8 mouse cellular contexts compared by ENCODE assay signal in the genomic region with DNA sequence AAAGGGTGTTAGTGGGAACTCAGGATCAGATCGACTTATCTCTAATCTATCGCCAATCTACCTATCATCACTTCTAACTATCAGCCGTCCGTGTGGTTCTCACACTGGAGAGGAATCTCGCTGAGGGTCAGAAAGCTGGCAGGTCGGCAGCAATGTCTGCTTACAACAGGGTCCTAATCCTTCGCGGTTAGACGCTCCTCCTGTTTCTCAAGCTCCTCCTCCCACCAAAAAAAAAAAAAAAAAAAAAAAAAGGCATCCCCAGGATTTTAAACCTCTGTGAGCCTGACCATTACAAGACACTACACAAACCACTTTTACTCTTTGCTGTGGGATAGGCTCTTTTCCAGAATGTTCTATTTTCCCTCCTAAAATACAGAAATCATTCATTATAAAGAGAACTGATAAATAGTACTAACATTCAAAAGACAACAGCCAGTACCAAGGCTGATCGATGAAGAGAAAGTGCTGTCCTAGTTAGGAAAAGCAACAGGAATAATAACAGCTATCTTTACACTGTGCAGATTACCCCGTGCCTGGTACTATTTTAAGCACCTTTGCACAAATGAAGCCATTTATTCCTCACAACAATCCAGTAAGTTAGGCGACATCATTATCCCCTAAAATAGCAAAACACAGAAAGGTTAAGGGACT. TPM values are rescaled to one million over a fixed set of nuclear protein-coding genes. Genes with fewer than 3 reads are reported as not detected.
DNase-seq lines count a peak whose midpoint lies in the region; ATAC-seq and TF ChIP-seq lines count a peak whose summit lies in the region.

No protein-coding gene starts in this region.

- no peak for TF ChIP-seq POLR2A in MEL (IDR thresholded peaks at IDR 0.05; ENCODE audit: control insufficient read depth in 1 of 2, insufficient read depth in 1 of 2, low read depth in 1 of 2, low read length in 2 of 2, poor library complexity in 1 of 2)

- H3K36me3 ChIP-seq in heart, embryonic 12.5 days: peaks cover 19% of the 10 kb centered on the region
- peaks cover 1 to 10% of the 10 kb centered on the region in 2 experiments; a peak in 3 of 4 replicates for H3K36me3 ChIP-seq in MEL (ENCODE audit: control insufficient read depth in 1 of 2, insufficient read depth in 2 of 2, low read length in 2 of 2)
- H3K36me3 ChIP-seq in forebrain, embryonic 15.5 days: peaks cover 11% of the 10 kb centered on the region
- H3K36me3 ChIP-seq in liver, embryonic 15.5 days (replicated peaks): peaks cover 24% of the 10 kb centered on the region

- no peaks in the 10 kb centered on the region for H3K27me3 ChIP-seq in heart, embryonic 12.5 days (replicated peaks)
- no peaks in the 10 kb centered on the region; a peak in 1 of 4 replicates for H3K27me3 ChIP-seq in MEL (ENCODE audit: control insufficient read depth in 1 of 2, insufficient read depth in 2 of 2, low read length in 2 of 2)
- H3K27me3 ChIP-seq in forebrain, embryonic 15.5 days: no peaks in the 10 kb centered on the region
- H3K27me3 ChIP-seq in liver, embryonic 15.5 days: no peaks in the 10 kb centered on the region

- no peak for DNase-seq in heart, postnatal 14 days
- DNase-seq in MEL (ENCODE audit: low read depth, low spot score): no peak
- no peak for DNase-seq in thymus, postnatal 25 days
- no peak for DNase-seq in left cerebral cortex, adult 8-10 months (ENCODE audit: low spot score in 2 of 2)
- no peak for DNase-seq in thymus, postnatal 10 days (ENCODE audit: low spot score in 2 of 2)

- H3K4me2 ChIP-seq in heart, embryonic 12.5 days: peak overlapping the region; percentile 74
- H3K4me2 ChIP-seq in forebrain, embryonic 15.5 days (replicated peaks): peak overlapping the region; percentile 67
- H3K4me2 ChIP-seq in liver, embryonic 15.5 days: peak overlapping the region; percentile 74

- peak; percentile 30 for ATAC-seq in heart, embryonic 12.5 days (ENCODE audit: insufficient number of reproducible peaks, low FRiP score)
- peak; percentile 53 for ATAC-seq in forebrain, embryonic 15.5 days (replicated peaks)
- ATAC-seq in liver, embryonic 15.5 days (ENCODE audit: insufficient read depth): peak; percentile 47; the same call in 1 of the 2 replicates

- TF ChIP-seq EP300 in MEL (IDR thresholded peaks at IDR 0.05; ENCODE audit: low read depth in 1 of 2, low read length in 2 of 2): no peak

- TF ChIP-seq RAD21 in MEL (IDR thresholded peaks at IDR 0.05; ENCODE audit: low read depth, low read length): no peak

- no peak for TF ChIP-seq CTCF in MEL (IDR thresholded peaks at IDR 0.05 in 2 of 3, conservative IDR thresholded peaks at IDR 0.05 in 1 of 3; ENCODE audit: control insufficient read depth in 1 of 3, insufficient read depth in 1 of 3, low read depth in 2 of 3, low read length in 3 of 3, poor library complexity in 1 of 3, severe bottlenecking in 1 of 3)

- H3K4me3 ChIP-seq in heart, embryonic 12.5 days: peak overlapping the region; percentile 70
- peak overlapping the region; percentile 67 to 83 for H3K4me3 ChIP-seq in MEL (ENCODE audit: control insufficient read depth in 1 of 2, insufficient read depth in 1 of 2, low read depth in 2 of 2, low read length in 2 of 2)
- peak overlapping the region; percentile 97 for H3K4me3 ChIP-seq in forebrain, embryonic 15.5 days
- peak overlapping the region; percentile 94 for H3K4me3 ChIP-seq in liver, embryonic 15.5 days (replicated peaks)

- peaks cover 14% of the 10 kb centered on the region for H3K4me1 ChIP-seq in heart, embryonic 12.5 days (replicated peaks)
- peaks cover 0 to 6% of the 10 kb centered on the region in 2 experiments; a peak in 3 of 4 replicates for H3K4me1 ChIP-seq in MEL (ENCODE audit: control insufficient read depth in 1 of 2, insufficient read depth in 2 of 2, low read length in 2 of 2)
- peaks cover 32% of the 10 kb centered on the region for H3K4me1 ChIP-seq in forebrain, embryonic 15.5 days
- H3K4me1 ChIP-seq in liver, embryonic 15.5 days (replicated peaks): peaks cover 15% of the 10 kb centered on the region

- intact Hi-C loops in heart, postnatal 14 days (cut with DNase I): loop anchor here (2.0 to 10.0 kb wide), 5 partner anchors 39 to 623 kb away; a partner anchor contains a TSS

- 7% methylated on average over 12 of the region's 12 CpGs for WGBS in heart, embryonic 12.5 days
- WGBS in forebrain, embryonic 15.5 days: 12% methylated on average over 12 of the region's 12 CpGs
- 6% methylated on average over 12 of the region's 12 CpGs for WGBS in liver, embryonic 15.5 days (ENCODE audit: insufficient replicate concordance)

- H3K9me3 ChIP-seq in heart, embryonic 12.5 days (replicated peaks): no peaks in the 10 kb centered on the region
- no peaks in the 10 kb centered on the region for H3K9me3 ChIP-seq in MEL (replicated peaks; ENCODE audit: insufficient read depth, low read length)
- no peaks in the 10 kb centered on the region for H3K9me3 ChIP-seq in forebrain, embryonic 15.5 days
- H3K9me3 ChIP-seq in liver, embryonic 15.5 days (replicated peaks): no peaks in the 10 kb centered on the region

- H3K79me2 ChIP-seq in MEL (ENCODE audit: control insufficient read depth, insufficient read depth, low read length, poor library complexity): peaks cover 12% of the 10 kb centered on the region

- H3K9ac ChIP-seq in heart, embryonic 12.5 days: peak overlapping the region; percentile 81
- H3K9ac ChIP-seq in MEL (ENCODE audit: control insufficient read depth, low read depth, low read length, poor library complexity, severe bottlenecking): peak overlapping the region; percentile 87
- H3K9ac ChIP-seq in forebrain, embryonic 15.5 days (replicated peaks): peak overlapping the region; percentile 90
- peak overlapping the region; percentile 91 for H3K9ac ChIP-seq in liver, embryonic 15.5 days

- H3K27ac ChIP-seq in heart, embryonic 12.5 days (ENCODE audit: poor library complexity, severe bottlenecking): peak overlapping the region; percentile 93
- H3K27ac ChIP-seq in MEL (ENCODE audit: control insufficient read depth, low read depth, low read length): no peak overlapping the region
- peak overlapping the region; percentile 70 for H3K27ac ChIP-seq in forebrain, embryonic 15.5 days (replicated peaks)
- peak overlapping the region; percentile 89 for H3K27ac ChIP-seq in liver, embryonic 15.5 days (replicated peaks)

TF ChIP-seq in MEL, 35 proteins besides CTCF, POLR2A, EP300 and RAD21 (continues in another document):
- TF ChIP-seq MAZ (IDR thresholded peaks at IDR 0.05; ENCODE audit: low read depth, low read length) (0 out of 2 replicates have a peak, but pooled peaks have one; percentile 4), USF2 (IDR thresholded peaks at IDR 0.05; ENCODE audit: borderline replicate concordance in 1 of 2, insufficient read depth in 1 of 2, low read depth in 1 of 2, low read length in 2 of 2) (no peak)

RNA-seq across cellular contexts. Expression of a gene that starts 0.8 kb away (rescaled TPM):
- polyA plus RNA-seq in heart, embryonic 12.5 days (2016; fragmentation: Nextera tagmentation; extraction: Ambion mirVana): 71.2 and 72.6 TPM in 2 replicates
- 10 to 100 TPM; 34.3 to 38.2 TPM for total RNA-seq in heart, postnatal 14 days (2021)
- 16.9 and 17.8 TPM in 2 replicates for total RNA-seq in MEL (2012; rRNA removed)
- 10 to 100 TPM in 1 of 2 experiments, not detected in 1; 17.1 TPM for polyA plus RNA-seq in MEL (2012; ENCODE audit: insufficient read depth in 1 of 2, insufficient read length in 2 of 2, low read depth in 1 of 2, low replicate concordance in 2 of 2, missing spikeins in 1 of 2)
- polyA plus RNA-seq in forebrain, embryonic 15.5 days (2015; fragmentation: Nextera tagmentation; extraction: Ambion mirVana): 94.1 and 98.8 TPM in 2 replicates
- polyA plus RNA-seq in liver, embryonic 15.5 days (2015; fragmentation: Nextera tagmentation; extraction: Ambion mirVana): 28.9 and 32.1 TPM in 2 replicates
- total RNA-seq in left cerebral cortex, adult 8-10 months (2022): 10 to 100 TPM; 31.7 to 41.8 (median 35.8) TPM

RNA-seq across cellular contexts. Expression of a gene that starts 39.1 kb away (rescaled TPM):
- polyA plus RNA-seq in heart, embryonic 12.5 days (2016; fragmentation: Nextera tagmentation; extraction: Ambion mirVana): 2.2 and 3.1 TPM in 2 replicates
- total RNA-seq in heart, postnatal 14 days (2021): under 1 TPM; 0.32 to 0.60 TPM
- total RNA-seq in MEL (2012; rRNA removed): 0.26 and 0.35 TPM in 2 replicates
- under 1 TPM in 1 of 2 experiments, not detected in 1; 0.25 TPM for polyA plus RNA-seq in MEL (2012; ENCODE audit: insufficient read depth in 1 of 2, insufficient read length in 2 of 2, low read depth in 1 of 2, low replicate concordance in 2 of 2, missing spikeins in 1 of 2)
- polyA plus RNA-seq in forebrain, embryonic 15.5 days (2015; fragmentation: Nextera tagmentation; extraction: Ambion mirVana): 2.8 and 3.5 TPM in 2 replicates
- polyA plus RNA-seq in liver, embryonic 15.5 days (2015; fragmentation: Nextera tagmentation; extraction: Ambion mirVana): 1.0 and 1.2 TPM in 2 replicates
- total RNA-seq in left cerebral cortex, adult 8-10 months (2022): 1 to 10 TPM; 1.4 to 1.9 (median 1.6) TPM

RNA-seq across cellular contexts. Expression of a gene that starts 39.1 kb away (rescaled TPM):
- 8.8 and 9.9 TPM in 2 replicates for polyA plus RNA-seq in heart, embryonic 12.5 days (2016; fragmentation: Nextera tagmentation; extraction: Ambion mirVana)
- total RNA-seq in heart, postnatal 14 days (2021): 1 to 10 TPM; 4.6 to 4.9 TPM
- total RNA-seq in MEL (2012; rRNA removed): 9.7 and 11.1 TPM in 2 replicates
- polyA plus RNA-seq in MEL (2012; ENCODE audit: insufficient read depth in 1 of 2, insufficient read length in 2 of 2, low read depth in 1 of 2, low replicate concordance in 2 of 2, missing spikeins in 1 of 2): 1 to 10 TPM in 1 of 2 experiments, not detected in 1; 6.8 TPM
- 16.4 and 16.7 TPM in 2 replicates for polyA plus RNA-seq in forebrain, embryonic 15.5 days (2015; fragmentation: Nextera tagmentation; extraction: Ambion mirVana)
- polyA plus RNA-seq in liver, embryonic 15.5 days (2015; fragmentation: Nextera tagmentation; extraction: Ambion mirVana): 3.0 and 3.1 TPM in 2 replicates
- 1 to 10 TPM; 6.7 to 8.8 (median 7.8) TPM for total RNA-seq in left cerebral cortex, adult 8-10 months (2022)

RNA-seq across cellular contexts. Expression of a gene that starts 51.8 kb away (rescaled TPM):
- 26.8 and 28.1 TPM in 2 replicates for polyA plus RNA-seq in heart, embryonic 12.5 days (2016; fragmentation: Nextera tagmentation; extraction: Ambion mirVana)
- total RNA-seq in heart, postnatal 14 days (2021): 10 to 100 TPM; 21.7 to 24.1 TPM
- 7.4 and 7.7 TPM in 2 replicates for total RNA-seq in MEL (2012; rRNA removed)
- 1 to 10 TPM in 1 of 2 experiments, not detected in 1; 8.0 TPM for polyA plus RNA-seq in MEL (2012; ENCODE audit: insufficient read depth in 1 of 2, insufficient read length in 2 of 2, low read depth in 1 of 2, low replicate concordance in 2 of 2, missing spikeins in 1 of 2)
- polyA plus RNA-seq in forebrain, embryonic 15.5 days (2015; fragmentation: Nextera tagmentation; extraction: Ambion mirVana): 19.3 and 20.8 TPM in 2 replicates
- 9.6 and 11.0 TPM in 2 replicates for polyA plus RNA-seq in liver, embryonic 15.5 days (2015; fragmentation: Nextera tagmentation; extraction: Ambion mirVana)
- total RNA-seq in left cerebral cortex, adult 8-10 months (2022): 10 to 100 TPM; 52.1 to 59.4 (median 55.5) TPM

RNA-seq across cellular contexts. Expression of a gene that starts 55.1 kb away (rescaled TPM):
- not detected in 2 replicates for polyA plus RNA-seq in heart, embryonic 12.5 days (2016; fragmentation: Nextera tagmentation; extraction: Ambion mirVana)
- total RNA-seq in heart, postnatal 14 days (2021): not detected
- not detected in 2 replicates for total RNA-seq in MEL (2012; rRNA removed)
- not detected for polyA plus RNA-seq in MEL (2012; ENCODE audit: insufficient read depth in 1 of 2, insufficient read length in 2 of 2, low read depth in 1 of 2, low replicate concordance in 2 of 2, missing spikeins in 1 of 2)
- not detected in 2 replicates for polyA plus RNA-seq in forebrain, embryonic 15.5 days (2015; fragmentation: Nextera tagmentation; extraction: Ambion mirVana)
- not detected in 2 replicates for polyA plus RNA-seq in liver, embryonic 15.5 days (2015; fragmentation: Nextera tagmentation; extraction: Ambion mirVana)
- total RNA-seq in left cerebral cortex, adult 8-10 months (2022): not detected
